Mouse (Mus musculus): ENCODE results near the gene Vmn2r26. TPM values are rescaled to one million over a fixed set of nuclear protein-coding genes. Genes with fewer than 3 reads are reported as not detected.

Gene Vmn2r26
- total RNA-seq (2023): 0.06 and 0.07 TPM in 2 replicates

GRCm38 (mm10) chr6:124024268-124024667 is at the start of gene Vmn2r26:
Gene Vmn2r26 (plus strand): TSS chr6:124024568.

Other genes with a start within 250 kb of the Vmn2r26 start
- not detected in 2 replicates for gene Vmn2r24, start 245.7 kb upstream of the Vmn2r26 start, total RNA-seq (2023)
- gene Vmn2r25, start 171.1 kb upstream of the Vmn2r26 start, total RNA-seq (2023): not detected in 2 replicates
- not detected in 2 replicates for gene Vmn2r27, start 207.3 kb downstream of the Vmn2r26 start, total RNA-seq (2023)

All from neutrophil, adult 65 days (primary cell).